Mouse (Mus musculus): Measurements from ENCODE around the gene Rnf182.

- TF ChIP-seq CTCF (IDR thresholded peaks at IDR 0.05; ENCODE audit: low read depth, low read length) (no peak), POLR2A (IDR thresholded peaks at IDR 0.05; ENCODE audit: insufficient read depth, low read length) (no peak), EP300 (IDR thresholded peaks at IDR 0.05; ENCODE audit: insufficient read depth, low read depth, low read length) (no peak)
These were observed 102.7 kb downstream of the Rnf182 start for GRCm38 (mm10) chr13:43718173-43718572.
